Mouse (Mus musculus): ENCODE data around the gene Pafah1b1.
A peak's percentile ranks its signal among the peaks of the same experiment; 100 is the strongest.

Pafah1b1 gene

GRCm38 (mm10) chr11:74661641-74662040 lies 62.8 kb downstream of the Pafah1b1 start:
- DNase-seq (ENCODE audit: low spot score in 2 of 2): no peak

- no peak for DNase-seq (ENCODE audit: low spot score in 2 of 2)
Observed at GRCm38 (mm10) chr11:74660336-74660735, 64.1 kb downstream of the Pafah1b1 start.

GRCm38 (mm10) chr11:74655941-74656340 lies 68.5 kb downstream of the Pafah1b1 start:
- no peak for DNase-seq (ENCODE audit: low spot score in 2 of 2)

- DNase-seq (ENCODE audit: low spot score in 2 of 2): peak; percentile 27 to 43
Observed at GRCm38 (mm10) chr11:74653385-74653784, 71.1 kb downstream of the Pafah1b1 start.

GRCm38 (mm10) chr11:74652791-74653191 lies 71.7 kb downstream of the Pafah1b1 start:
- peak; percentile 60 to 67 for DNase-seq (ENCODE audit: low spot score in 2 of 2)

- no peak for DNase-seq (ENCODE audit: low spot score in 2 of 2)
Observed at GRCm38 (mm10) chr11:74650576-74651100, 73.8 kb downstream of the Pafah1b1 start.

GRCm38 (mm10) chr11:74649647-74650551 lies 74.6 kb downstream of the Pafah1b1 start:
- peak in 1 of 2 experiments; percentile 16 for DNase-seq (ENCODE audit: low spot score in 2 of 2)

GRCm38 (mm10) chr11:74649095-74649646 lies 75.3 kb downstream of the Pafah1b1 start, which contains the start of gene Cluh:
TSS of gene Cluh (plus strand) at chr11:74649495.
- peak; percentile 98 for DNase-seq (ENCODE audit: low spot score in 2 of 2)

- DNase-seq (ENCODE audit: low spot score in 2 of 2): no peak
Observed at GRCm38 (mm10) chr11:74648676-74649075, 75.8 kb downstream of the Pafah1b1 start.

- peak in 1 of 2 experiments; percentile 23 for DNase-seq (ENCODE audit: low spot score in 2 of 2)
Observed at GRCm38 (mm10) chr11:74647966-74648365, 76.5 kb downstream of the Pafah1b1 start.

- DNase-seq (ENCODE audit: low spot score in 2 of 2): no peak
Observed at GRCm38 (mm10) chr11:74639628-74640027, 84.8 kb downstream of the Pafah1b1 start.

- DNase-seq (ENCODE audit: low spot score in 2 of 2): no peak
Observed at GRCm38 (mm10) chr11:74638791-74639411, 85.6 kb downstream of the Pafah1b1 start.

GRCm38 (mm10) chr11:74637971-74638790 lies 86.3 kb downstream of the Pafah1b1 start:
- DNase-seq (ENCODE audit: low spot score in 2 of 2): peak; percentile 83 to 84

- no peak for DNase-seq (ENCODE audit: low spot score in 2 of 2)
Observed at GRCm38 (mm10) chr11:74637486-74637885, 87.0 kb downstream of the Pafah1b1 start.

GRCm38 (mm10) chr11:74634490-74635275 lies 89.8 kb downstream of the Pafah1b1 start:
- peak; percentile 43 to 65 for DNase-seq (ENCODE audit: low spot score in 2 of 2)

- no peak for DNase-seq (ENCODE audit: low spot score in 2 of 2)
Observed at GRCm38 (mm10) chr11:74631880-74632789, 92.3 kb downstream of the Pafah1b1 start.

- no peak for DNase-seq (ENCODE audit: low spot score in 2 of 2)
Observed at GRCm38 (mm10) chr11:74627481-74627880, 97.0 kb downstream of the Pafah1b1 start.

GRCm38 (mm10) chr11:74625333-74625732 lies 99.1 kb downstream of the Pafah1b1 start:
- DNase-seq (ENCODE audit: low spot score in 2 of 2): no peak
